Mouse (Mus musculus) erythroblast, embryonic 14.5 days (primary cell): ENCODE data around the gene Sgsh.

ENCODE experiments used
- GATA1 ChIP-seq: IDR thresholded peaks from 2 replicates; pipeline ENCODE4 v1.6.1; 2012; ENCODE audit warnings: low read length, inconsistent platforms, mixed read lengths
- TAL1 ChIP-seq: IDR thresholded peaks from 3 replicates; pipeline ENCODE4 v1.6.1; 2012; ENCODE audit warnings: low read length, inconsistent platforms, mixed read lengths

DNA sequence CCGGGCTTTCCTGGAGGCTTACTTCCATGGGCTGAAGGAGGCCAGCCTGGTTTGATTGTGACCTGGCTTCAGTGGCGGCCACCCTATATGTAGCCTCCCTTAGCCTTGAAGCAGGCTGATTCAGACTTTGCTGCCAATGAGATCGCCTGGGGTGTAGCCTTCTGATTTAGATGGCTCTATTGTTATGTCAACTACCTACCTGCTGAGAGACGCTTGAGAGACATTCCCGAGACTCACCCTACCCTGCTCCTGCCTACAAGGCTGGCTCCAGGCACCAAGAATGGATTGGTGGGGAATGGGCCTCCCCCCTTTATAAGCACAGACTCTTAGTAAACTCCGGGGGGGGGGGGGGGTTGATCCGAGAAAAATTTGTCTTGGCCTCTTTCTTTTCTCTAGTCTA lies 40.1 kb upstream of the Sgsh start:
- TF ChIP-seq GATA1 = no peak
- TF ChIP-seq TAL1 = no peak
